Mouse (Mus musculus): ENCODE results near the gene Ccdc85a. TPM values are rescaled to one million over a fixed set of nuclear protein-coding genes. Genes with fewer than 3 reads are reported as not detected.
"Not testable (repeated sequence)": the region's sequence is repeated elsewhere in the genome, so short reads cannot be mapped to it uniquely, and the experiment has no call there.

The Ccdc85a gene
- polyA plus RNA-seq, 1 experiment from 2014 or later, result 26.0 TPM

DNA sequence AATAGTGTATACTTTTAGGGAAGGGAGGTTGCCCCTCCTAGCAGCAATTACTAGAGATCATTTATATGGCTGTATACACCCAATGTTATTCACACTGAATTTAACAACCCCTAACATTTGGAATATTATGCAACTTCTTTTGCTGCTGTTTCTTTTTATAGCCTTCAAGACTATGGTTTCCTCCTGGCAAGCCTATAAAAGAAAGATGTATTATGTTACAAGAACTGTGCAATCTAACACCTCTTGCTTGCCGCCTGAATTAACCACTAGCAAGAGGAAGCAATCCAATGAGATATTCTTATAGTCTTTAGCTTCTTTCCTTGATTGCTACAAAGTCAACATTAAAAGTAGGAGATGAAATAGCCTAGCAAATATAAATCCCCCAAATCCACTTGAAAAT lies 187.0 kb downstream of the Ccdc85a start:
- 80% methylated on average over 1 of the region's 1 CpGs for WGBS
- no peak overlapping the region for H3K27ac ChIP-seq
- no peak overlapping the region for H3K4me2 ChIP-seq
- no peaks in the 10 kb centered on the region for H3K36me3 ChIP-seq
- no peak overlapping the region for H3K9ac ChIP-seq
- no peaks in the 10 kb centered on the region for H3K9me3 ChIP-seq
- no peaks in the 10 kb centered on the region for H3K4me1 ChIP-seq (replicated peaks)
- H3K4me3 ChIP-seq, result no peak overlapping the region
- no peaks in the 10 kb centered on the region for H3K27me3 ChIP-seq
- ATAC-seq (ENCODE audit: low FRiP score), result no peak

GRCm38 (mm10) chr11:28375891-28376290 lies 208.2 kb downstream of the Ccdc85a start:
- no peaks in the 10 kb centered on the region for H3K4me1 ChIP-seq (replicated peaks)
- H3K36me3 ChIP-seq, result no peaks in the 10 kb centered on the region
- H3K9ac ChIP-seq, result no peak overlapping the region
- H3K4me3 ChIP-seq, result no peak overlapping the region
- H3K27ac ChIP-seq, result no peak overlapping the region
- no peak for ATAC-seq (ENCODE audit: low FRiP score)
- no peak overlapping the region for H3K4me2 ChIP-seq
- H3K9me3 ChIP-seq, result no peaks in the 10 kb centered on the region
- H3K27me3 ChIP-seq, result no peaks in the 10 kb centered on the region

GRCm38 (mm10) chr11:28374636-28375035 lies 209.5 kb downstream of the Ccdc85a start:
- ATAC-seq (ENCODE audit: low FRiP score), result no peak
- Histone ChIP-seq H3K4me3 (no peak overlapping the region), H3K9me3 (0 out of 2 replicates have a peak, but pooled peaks cover 3% of the 10 kb centered on the region), H3K9ac (no peak overlapping the region), H3K36me3 (no peaks in the 10 kb centered on the region), H3K27me3 (no peaks in the 10 kb centered on the region), H3K4me2 (no peak overlapping the region), H3K27ac (no peak overlapping the region), H3K4me1 (replicated peaks) (no peaks in the 10 kb centered on the region)

- H3K9ac ChIP-seq; H3K4me3 ChIP-seq; H3K27ac ChIP-seq; H3K4me1 ChIP-seq (replicated peaks); ATAC-seq (ENCODE audit: low FRiP score); H3K27me3 ChIP-seq; H3K4me2 ChIP-seq; H3K9me3 ChIP-seq; H3K36me3 ChIP-seq: not testable (repeated sequence)
- WGBS, result 71% methylated on average over 5 of the region's 5 CpGs
Measured at GRCm38 (mm10) chr11:28371381-28371780, 212.7 kb downstream of the Ccdc85a start.

DNA sequence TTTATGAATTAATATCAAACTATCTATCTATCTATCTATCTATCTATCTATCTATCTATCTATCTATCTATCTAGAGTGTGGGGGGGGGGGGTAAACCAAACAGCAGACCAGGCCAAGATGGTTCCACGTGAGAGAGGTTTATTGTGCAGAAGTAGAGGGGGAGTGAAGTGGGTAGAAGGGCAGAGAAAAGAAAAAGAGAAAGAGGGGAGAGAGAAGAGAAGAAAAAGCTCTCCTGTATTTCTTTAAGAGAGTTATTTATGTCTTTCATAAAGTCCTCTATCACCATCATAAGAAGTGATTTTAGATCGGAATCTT lies 218.2 kb downstream of the Ccdc85a start:
- Histone ChIP-seq H3K27ac (peak overlapping the region; percentile 77; the same call in 1 of the 2 replicates), H3K9me3 (0 out of 2 replicates have a peak, but pooled peaks cover 3% of the 10 kb centered on the region), H3K36me3 (no peaks in the 10 kb centered on the region), H3K27me3 (no peaks in the 10 kb centered on the region), H3K4me3 (peak overlapping the region; percentile 38), H3K4me1 (replicated peaks) (peaks cover 10% of the 10 kb centered on the region), H3K4me2 (peak overlapping the region; percentile 59), H3K9ac (peak overlapping the region; percentile 69)
- peak; percentile 53 for ATAC-seq (ENCODE audit: low FRiP score)
- 41% methylated on average over 2 of the region's 2 CpGs for WGBS

GRCm38 (mm10) chr11:28365209-28365928 lies 218.8 kb downstream of the Ccdc85a start:
- H3K9ac ChIP-seq, result peak overlapping the region; percentile 69
- 0 out of 2 replicates have a peak, but pooled peaks cover 1% of the 10 kb centered on the region for H3K9me3 ChIP-seq
- H3K36me3 ChIP-seq, result no peaks in the 10 kb centered on the region
- H3K27me3 ChIP-seq, result no peaks in the 10 kb centered on the region
- peak overlapping the region; percentile 59 for H3K4me2 ChIP-seq
- H3K4me1 ChIP-seq (replicated peaks), result peaks cover 10% of the 10 kb centered on the region
- WGBS, result 3% methylated on average over 26 of the region's 26 CpGs
- ATAC-seq (ENCODE audit: low FRiP score), result peak; percentile 96
- peak overlapping the region; percentile 38 for H3K4me3 ChIP-seq
- H3K27ac ChIP-seq, result peak overlapping the region; percentile 77

DNA sequence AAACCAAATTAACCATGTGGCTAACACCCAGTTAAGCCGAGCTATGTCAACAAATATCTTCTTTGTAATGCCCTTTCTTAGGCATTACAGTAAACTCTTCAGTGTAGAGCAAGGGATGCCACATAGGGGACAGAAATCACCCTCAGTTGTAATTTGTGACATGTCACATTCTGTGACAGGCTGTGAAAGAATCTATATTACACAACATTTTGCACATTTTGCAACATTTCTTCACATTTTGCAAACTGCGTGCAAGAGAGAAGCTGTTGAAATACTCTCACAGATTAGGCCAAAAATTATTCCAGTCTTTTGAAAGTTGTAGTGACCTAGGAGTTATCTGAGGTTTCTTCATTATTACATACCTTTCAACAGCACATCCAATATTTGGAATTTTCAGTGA lies 240.7 kb downstream of the Ccdc85a start:
- Histone ChIP-seq H3K27ac (no peak overlapping the region), H3K9ac (no peak overlapping the region), H3K4me2 (no peak overlapping the region), H3K4me1 (replicated peaks) (no peaks in the 10 kb centered on the region), H3K4me3 (no peak overlapping the region), H3K9me3 (no peaks in the 10 kb centered on the region), H3K36me3 (no peaks in the 10 kb centered on the region), H3K27me3 (no peaks in the 10 kb centered on the region)
- no peak for ATAC-seq (ENCODE audit: low FRiP score)
- WGBS, result 87% methylated on average over 2 of the region's 2 CpGs

DNA sequence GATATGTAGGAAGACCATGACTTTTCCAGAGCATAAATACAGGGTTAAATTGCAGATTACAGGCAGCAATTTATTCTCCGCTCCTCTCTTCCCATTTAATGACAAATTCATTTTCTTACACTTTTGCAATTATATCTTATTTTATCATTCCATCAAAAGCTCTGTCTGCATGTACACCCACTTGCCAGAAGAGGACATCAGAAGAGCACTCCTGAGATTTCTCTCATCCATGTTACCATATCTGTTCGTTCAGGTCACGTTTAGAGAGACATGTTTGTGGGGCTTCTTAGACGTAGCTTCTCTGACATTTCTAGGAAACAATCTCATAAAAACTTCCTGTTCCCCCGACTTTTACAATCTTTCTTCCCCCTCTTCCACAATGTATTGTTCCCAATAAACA lies 242.2 kb downstream of the Ccdc85a start:
- Histone ChIP-seq H3K4me2 (no peak overlapping the region), H3K9me3 (no peaks in the 10 kb centered on the region), H3K4me1 (replicated peaks) (no peaks in the 10 kb centered on the region), H3K27ac (no peak overlapping the region), H3K4me3 (no peak overlapping the region), H3K9ac (no peak overlapping the region), H3K36me3 (no peaks in the 10 kb centered on the region), H3K27me3 (no peaks in the 10 kb centered on the region)
- no peak for ATAC-seq (ENCODE audit: low FRiP score)
- WGBS, result 82% methylated on average over 5 of the region's 5 CpGs

DNA sequence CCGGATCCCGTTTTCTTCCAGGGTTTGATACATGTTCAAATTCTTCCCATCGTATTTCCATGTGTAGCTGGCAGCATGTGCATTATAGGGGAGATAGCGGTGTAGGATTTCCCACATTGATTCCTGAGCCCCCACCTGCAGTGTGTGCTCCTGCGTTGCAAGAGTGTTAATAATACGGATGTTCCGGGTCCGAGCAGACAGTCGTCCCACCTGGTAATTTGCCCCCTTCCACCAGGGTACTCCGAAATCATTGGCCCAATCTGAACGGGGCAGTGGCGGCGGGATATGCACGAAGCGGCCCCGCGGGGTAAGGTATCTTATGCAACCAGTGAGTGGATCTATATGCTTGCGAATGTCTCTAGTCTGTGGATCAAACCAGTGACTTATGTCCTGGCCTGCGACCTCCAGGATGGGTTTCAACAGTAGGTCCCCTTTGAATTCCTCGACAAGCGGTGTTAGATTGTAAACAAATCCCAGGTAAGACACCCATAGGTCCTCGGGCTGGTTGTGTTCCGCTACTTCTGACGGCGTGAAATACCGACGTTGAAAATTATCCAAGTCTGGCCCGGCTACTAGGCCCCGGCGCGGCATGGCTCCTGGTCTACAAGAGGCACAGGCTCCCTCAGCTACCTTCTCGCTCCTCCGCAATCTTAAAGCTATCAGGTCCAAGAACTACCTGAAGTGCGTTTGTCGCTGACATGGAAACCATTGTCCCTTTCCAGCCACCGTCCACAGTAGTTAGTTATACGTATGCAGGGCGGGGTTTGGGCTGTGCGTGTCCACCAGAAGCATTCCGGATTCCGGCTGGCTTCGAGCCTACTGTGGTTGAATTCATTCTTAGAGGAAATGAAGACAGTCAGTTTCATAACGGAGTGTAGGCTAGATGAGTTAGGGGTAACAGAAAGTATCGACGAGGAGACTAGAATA lies 244.6 kb downstream of the Ccdc85a start, which contains the start of gene Gm6685:
Gene Gm6685, minus strand, starts transcription at position 644 of the 927 bp plus-strand sequence.
- H3K27me3 ChIP-seq; H3K4me3 ChIP-seq; ATAC-seq (ENCODE audit: low FRiP score); H3K9ac ChIP-seq; H3K4me2 ChIP-seq; H3K4me1 ChIP-seq (replicated peaks); H3K36me3 ChIP-seq; H3K9me3 ChIP-seq; H3K27ac ChIP-seq: not testable (repeated sequence)
- WGBS, result 94% methylated on average over 45 of the region's 45 CpGs

Other genes starting within 250 kb of the Ccdc85a start
- gene Gm6685, start 244.5 kb downstream of the Ccdc85a start, polyA plus RNA-seq (2015; fragmentation: Nextera tagmentation; extraction: Ambion mirVana), result not detected in 2 replicates

Measured in hindbrain, embryonic 13.5 days (tissue).